Mouse (Mus musculus): ENCODE measurements around the gene Hbs1l.

DNA sequence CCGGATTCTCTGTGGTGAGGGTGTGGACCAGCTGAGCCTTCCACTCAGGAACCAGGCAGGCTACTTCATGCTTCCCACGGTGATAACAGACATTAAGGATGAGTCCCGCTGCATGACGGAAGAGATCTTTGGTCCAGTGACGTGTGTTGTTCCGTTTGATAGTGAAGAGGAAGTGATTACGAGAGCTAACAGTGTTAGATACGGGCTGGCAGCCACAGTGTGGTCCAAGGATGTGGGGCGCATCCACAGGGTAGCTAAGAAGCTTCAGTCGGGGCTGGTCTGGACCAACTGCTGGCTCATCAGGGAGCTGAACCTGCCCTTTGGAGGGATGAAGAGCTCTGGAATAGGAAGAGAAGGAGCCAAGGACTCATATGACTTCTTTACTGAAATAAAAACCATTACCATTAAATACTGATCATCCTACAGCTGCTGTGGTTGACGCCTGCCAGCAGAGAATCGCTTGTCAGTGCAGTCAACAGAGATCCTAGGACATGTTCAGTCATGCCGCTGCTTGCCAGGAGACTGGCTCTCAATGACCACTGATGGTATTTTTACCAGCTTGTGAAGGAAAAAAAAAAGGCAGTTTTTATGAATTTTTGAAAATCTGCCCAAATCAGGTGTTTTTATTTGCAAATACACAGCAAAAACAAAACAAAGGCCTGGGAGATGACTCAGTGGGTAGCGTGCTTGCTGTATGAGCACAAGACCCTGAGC is 99.8 kb downstream of the Hbs1l start:
- TF ChIP-seq EP300 (IDR thresholded peaks at IDR 0.05), result no peak
- no peak for TF ChIP-seq CTCF (IDR thresholded peaks at IDR 0.05)
